Mouse (Mus musculus) yolk sac, embryonic 10.5 days (tissue): ENCODE measurements around the gene Glrx5.
A peak's percentile ranks its signal among the peaks of the same experiment; 100 is the strongest.

Experiments used
- DNase-seq: peaks from one replicate; pipeline ENCODE4 v3.0.0-alpha.2; 2017; ENCODE audit warnings: low spot score

Glrx5 gene

DNA sequence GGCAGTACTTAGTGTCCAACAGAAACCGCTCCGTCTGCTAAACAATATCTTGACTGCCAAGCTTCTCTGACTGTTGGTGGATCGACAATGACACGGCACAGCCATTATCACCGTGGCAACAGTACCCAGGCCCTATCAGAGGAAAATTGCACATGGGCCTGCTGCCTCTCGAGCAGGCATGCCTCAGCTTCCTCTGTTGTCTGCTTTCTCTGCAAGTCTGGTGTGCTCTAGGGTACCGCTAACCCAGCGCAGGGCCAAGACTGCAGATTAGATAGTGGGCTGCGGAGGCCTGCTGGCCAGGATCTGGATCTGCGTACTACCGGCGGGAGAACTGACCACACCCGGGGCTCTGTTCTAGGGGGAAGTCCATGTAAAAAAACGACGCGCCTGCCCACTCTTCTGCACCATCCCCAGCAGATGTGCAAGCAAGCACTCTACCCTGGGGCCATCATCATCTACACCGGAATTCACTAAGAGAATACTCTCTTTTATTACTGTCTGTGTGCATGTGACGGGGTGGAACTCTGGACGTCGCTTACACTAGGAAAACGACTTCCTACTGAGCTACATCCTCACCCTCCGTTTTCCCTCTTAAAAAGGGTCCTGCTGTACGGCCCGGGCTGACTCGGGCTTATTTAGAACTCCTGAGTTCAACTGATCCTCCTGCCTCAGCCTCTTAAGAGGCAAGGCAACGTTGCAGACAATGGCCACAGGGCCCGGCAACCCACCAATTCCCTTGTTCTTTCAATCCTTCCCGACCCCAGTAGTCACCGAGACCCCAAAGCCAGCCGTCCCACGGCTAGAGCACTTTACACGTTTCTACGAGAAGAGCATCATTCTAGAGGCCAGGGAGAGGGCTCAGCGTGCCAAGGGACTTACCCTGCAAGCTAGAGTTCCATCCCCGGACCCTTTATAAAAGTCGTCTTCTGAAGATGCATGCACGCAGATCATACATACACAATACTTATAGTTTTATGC, 1.1 kb upstream of the Glrx5 start:
- peak; percentile 49 for DNase-seq

DNA sequence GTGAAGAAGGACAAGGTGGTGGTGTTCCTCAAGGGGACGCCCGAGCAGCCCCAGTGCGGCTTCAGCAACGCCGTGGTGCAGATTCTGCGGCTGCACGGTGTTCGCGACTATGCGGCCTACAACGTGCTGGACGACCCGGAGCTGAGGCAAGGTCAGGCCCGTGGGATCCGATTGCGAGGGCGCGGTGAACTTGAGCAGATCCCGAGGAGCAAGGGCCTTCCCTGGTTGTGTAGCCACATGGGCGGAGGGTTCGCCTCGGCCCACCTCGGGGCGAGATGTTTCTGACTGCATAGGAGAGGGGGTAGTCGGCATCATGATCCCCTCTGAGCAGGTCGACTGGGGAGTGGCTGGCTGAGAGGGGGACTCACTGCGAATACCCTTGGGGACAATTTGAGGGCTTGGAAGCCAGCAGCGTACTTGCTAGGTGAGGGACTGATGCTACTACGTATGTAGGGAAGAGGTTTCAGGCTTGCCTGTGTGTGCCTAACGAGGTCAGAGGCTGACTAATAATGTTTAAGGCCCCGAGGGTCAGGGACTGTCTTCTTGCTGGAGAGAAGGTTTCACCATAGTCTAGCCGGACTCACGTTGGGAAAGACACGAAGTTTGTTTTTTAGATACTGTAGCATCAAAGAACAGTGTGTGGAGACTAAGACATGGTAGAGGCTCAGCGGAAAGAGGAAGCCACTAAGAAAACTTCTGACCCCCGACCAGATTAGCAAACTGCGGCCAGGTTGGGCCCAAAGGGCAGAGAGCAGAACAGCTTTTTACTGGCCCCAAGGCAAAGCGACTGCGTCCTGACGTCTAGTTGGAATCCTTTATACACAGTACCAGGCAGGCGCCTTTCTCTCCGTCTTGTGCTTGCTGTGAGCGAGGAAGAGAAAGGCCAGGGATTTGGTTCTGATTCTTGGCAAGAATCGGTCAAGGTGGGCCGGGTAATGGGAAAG, 616 bp downstream of the Glrx5 start:
- DNase-seq = peak; percentile 61

DNA sequence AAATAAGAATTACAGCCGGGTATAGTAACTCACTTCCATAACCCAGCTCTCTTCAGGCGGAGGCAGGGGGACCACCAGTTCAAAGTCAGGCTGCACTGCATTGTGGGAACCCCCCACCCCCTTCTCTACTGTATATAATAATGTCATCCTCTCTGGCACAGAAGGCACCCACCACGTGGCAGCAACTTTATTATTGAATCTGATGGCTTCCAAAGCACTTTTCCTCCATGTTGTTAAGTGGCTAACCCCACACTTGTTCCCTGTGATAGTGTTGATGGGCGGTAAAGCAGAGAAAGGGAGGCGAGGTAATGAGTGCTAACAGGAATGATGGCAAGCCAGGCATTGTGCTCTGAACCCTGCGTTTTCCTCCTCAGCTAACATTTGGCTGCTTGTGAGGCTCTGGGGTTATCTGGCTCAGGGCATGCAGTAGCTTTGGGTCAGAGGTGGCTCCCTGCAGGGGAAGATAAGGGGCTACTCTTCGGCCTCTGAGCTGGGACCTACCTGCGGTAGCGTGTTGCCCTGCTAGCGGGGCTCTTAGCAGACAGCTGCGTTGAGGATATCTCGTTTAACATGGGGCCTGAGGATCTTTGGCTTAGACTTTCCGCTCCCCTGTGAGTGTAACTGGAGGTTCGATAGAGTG, 1.8 kb downstream of the Glrx5 start:
- no peak for DNase-seq

DNA sequence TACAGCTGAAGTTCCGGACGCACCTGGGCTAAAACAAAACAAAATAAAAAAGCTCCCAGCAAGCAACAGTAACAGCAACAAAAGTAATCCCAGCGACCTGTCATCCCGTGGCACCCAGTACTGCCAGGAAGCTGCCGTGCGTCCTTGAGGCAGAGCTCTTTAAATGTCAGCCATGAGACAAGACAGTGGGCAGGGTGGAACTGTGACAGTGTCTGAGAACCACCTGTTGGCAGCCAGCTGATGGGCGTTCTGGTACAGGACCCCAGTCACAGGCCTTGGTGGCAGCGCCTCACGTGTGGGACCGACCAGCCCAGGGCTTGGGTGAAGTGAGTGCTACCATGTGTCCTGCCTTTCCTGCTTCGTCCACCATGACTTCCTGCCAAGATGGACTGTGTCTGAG, 5.7 kb downstream of the Glrx5 start:
- no peak for DNase-seq

DNA sequence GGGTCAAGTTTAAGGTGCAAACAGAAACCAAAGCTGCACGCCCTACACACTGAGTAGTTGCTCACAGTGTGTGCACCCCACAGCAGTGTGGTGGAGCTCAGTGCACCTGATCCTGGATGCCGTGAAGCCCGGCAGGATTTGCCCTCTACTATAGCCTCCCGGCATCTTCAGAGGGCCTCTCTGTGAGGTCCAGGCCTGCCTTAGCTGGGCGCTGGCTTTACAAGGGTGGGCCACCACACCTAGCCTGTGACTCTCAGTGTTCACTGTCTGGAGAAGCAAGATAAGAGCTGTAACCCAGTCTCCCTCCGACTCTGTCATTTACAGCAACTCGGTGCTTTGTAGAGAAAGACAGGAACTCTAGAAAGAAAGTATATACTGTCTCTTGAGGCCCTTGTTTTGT, 6.4 kb downstream of the Glrx5 start:
- peak; percentile 55 for DNase-seq

DNA sequence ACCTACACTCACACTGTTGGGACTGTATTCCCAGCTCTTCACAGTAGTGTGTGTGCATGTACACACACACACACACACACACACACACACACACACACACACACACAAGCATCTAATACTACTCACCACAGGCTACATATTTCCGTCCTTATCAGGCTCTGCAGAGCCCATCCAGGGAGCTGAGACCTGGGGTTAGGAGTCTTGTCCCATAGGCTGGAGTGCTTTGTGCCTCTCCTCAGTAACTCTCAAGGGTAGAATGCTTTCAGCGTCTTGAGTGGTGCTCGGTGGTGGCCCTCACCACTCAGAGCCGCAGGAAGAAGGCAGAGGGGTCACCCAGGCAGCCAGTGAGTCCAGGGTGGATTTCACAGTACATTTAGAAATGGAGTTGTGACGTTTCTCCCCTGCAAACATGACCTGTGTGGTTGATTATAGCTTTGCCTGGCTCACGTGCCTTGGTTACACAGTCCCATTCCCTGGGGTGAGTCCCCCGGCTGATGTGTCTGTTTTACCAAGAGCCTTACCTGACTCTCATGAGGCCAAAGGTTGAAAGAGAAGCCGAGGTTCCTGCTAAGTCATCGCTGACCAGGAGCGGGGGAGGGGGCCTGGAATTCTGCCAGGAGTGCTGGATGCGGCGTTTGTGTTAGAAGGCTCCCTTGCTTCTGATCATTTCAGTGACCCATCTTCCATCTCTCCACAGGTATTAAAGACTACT, 7.2 kb downstream of the Glrx5 start:
- peak; percentile 91 for DNase-seq

DNA sequence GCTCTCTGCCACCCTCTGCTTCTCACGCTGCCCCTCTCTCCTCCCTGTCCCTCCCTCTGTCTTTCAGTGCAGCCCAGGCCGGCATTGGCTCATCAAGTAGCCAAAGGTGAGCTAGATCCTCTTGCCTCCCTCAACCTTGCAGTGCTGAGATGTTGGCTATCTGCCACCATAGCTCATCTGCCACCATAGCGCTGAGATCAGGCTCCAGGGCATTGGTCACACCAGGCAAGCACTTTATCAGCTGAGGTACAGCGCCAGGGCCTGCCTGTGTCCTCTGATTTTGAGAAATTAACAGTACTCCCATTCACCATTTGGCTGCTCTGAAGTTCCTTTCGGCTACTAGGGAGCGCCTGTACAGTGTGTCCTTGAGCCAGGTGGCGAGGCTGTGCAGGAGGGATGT, 8.5 kb downstream of the Glrx5 start:
- no peak for DNase-seq

DNA sequence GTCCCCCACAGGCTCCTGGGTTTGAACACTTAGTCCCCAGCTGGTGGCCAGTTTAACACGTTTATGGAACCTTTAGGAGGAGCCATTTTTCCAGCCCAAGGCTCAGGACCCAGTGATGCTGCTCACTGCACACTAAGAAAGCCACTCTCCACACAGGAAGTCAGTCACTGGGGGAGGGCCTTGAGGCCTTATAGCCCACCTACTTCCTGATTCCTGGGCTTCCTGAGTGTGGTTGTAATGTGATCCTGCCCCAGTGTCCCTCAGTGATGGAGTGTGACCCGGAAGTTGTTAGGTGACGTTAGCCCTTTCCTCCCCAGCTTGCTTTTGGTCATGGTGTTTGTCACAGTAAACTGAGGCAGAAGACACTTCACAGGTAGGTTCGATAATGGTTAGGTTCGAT, 10.6 kb downstream of the Glrx5 start:
- no peak for DNase-seq

DNA sequence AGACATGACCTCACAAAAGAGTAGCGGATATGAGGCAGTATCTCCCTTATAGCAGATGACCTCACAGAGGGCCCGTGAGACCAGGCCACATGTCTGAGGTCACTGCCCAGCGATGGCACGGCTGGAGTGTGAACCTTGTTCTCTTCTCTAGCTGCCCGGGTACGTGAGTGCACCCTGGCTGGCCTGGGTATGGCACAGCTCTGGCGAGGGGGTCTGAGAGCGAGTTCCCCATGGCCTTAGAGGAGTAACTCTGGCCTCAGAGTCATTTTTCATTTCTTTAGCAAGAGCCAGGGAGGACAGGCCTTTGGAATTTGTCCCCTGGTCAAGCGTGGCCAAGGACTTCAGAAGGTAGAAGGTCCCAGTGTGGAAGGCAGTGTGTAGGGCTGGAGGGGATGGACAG, 12.3 kb downstream of the Glrx5 start:
- DNase-seq = no peak

DNA sequence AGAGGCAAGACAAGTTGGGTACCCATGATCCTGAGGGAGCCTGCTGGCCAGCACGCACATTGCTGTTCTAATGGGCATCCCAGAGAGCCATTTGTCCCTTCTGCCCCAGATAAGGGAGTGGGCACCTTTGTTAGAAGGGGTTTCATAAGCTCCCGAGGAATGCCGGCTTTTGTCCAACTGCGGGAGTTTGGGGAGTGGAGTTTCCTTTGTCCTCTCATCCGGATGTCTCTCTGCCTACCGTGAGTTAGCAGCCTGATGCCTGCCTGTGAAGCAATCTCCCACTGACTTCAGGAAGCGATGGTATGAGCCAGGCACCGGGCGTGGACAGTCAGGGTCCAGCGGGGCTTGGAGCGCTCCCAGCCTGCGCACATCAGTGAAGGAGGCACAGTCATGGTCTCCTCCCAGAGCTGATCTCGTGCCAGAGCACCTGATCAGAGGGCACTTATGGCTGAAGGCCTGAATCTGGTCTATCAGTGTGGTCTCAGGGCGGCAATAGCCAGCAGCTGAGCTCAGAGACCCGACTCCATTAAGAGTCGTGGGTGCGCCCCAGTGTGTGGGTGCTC, 15.9 kb downstream of the Glrx5 start:
- DNase-seq = no peak

DNA sequence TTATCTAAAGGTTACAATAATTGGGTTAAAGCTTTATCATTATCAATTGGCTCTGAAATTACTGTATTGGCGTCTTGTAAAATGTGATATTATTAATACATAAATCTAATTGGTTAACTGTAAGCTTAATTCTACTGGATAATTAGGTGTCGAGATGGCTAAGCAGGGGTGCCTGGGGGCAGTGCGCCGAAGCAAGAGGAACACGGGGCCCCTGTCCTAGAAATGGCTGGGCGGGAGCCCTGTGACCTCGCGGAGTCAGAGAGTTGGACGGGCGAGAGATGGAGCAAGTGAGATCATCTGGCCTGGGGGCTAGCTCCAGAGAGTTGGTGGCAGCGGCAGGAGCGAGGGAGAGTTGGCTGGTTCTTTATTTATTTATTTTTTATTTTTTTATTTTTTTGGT, 17.3 kb downstream of the Glrx5 start:
- no peak for DNase-seq

DNA sequence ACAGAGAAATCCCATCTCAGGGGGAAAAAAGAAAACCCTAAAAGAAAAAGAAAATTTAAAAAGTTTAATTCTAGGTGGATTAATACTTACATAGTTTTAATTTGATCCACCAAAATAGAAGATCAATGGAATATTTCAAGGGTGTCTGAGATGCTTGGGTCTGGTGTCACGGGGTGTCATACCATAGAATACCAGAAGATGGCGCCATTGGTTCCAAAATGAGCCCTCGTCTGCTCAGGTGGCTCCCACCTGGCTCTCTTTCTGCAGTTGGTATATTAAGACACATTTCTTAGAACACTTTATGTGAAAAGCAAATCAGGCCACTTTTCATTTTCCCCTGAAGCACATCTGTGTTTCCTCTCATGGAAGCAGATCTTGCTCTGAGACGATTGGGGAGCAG, 18.4 kb downstream of the Glrx5 start:
- DNase-seq = no peak

DNA sequence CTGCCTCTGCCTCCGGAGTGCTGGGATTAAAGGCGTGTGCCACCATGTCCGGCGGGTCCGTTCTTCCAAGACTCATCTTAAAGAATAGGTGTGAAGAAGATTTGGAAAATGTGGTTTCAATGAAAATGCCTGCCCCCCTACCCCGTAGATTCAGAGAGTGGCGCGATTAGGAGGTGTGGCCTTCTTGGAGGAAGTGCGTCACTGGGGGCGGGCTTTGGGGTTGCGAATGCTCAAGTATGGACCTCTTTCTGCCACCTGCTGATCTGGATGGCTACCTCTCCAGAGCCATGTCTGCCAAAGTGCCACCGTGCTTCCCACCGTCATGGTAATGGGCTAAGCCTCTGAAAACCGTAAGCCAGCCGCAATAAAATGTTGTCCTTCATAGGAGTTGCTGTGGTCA, 21.6 kb downstream of the Glrx5 start:
- no peak for DNase-seq

DNA sequence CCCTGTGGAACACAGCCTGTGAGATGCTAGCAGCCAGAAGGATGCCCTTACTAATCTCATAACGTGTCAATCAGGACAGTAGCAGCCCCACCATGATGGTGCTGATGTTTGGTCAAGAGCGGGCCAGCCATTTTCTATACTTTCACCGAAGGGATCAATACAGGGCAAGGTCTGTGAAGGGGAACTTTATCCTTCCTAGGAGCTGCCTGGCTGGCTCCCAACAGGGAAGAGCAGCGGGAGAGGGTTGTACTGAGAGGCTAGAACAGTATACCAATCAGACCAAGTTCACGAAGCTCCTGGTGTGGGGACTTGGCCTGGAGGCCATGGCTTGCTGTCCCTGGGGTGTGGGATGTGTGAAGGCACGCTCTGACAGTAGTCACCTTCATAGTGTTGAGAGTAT, 22.8 kb downstream of the Glrx5 start:
- no peak for DNase-seq

DNA sequence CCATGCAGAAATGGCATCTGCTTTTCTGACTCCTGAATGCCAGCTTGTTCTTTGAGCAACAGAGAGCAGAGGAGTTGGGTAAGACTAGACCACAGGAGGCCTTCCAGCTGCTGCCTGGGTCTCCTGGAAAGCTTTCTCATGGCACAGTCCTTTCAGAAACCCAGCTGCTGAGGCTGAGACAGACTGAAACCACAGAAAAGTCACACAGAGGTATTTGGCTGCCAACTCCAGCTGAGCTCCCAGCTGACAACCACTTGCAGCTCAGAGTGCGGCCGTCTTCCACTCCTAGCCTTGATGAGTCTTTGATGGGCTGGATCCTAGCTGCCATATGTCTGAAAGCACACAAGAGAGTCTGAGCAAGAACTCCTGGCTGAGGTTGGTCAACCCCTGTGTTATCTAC, 27.5 kb downstream of the Glrx5 start:
- DNase-seq = no peak

DNA sequence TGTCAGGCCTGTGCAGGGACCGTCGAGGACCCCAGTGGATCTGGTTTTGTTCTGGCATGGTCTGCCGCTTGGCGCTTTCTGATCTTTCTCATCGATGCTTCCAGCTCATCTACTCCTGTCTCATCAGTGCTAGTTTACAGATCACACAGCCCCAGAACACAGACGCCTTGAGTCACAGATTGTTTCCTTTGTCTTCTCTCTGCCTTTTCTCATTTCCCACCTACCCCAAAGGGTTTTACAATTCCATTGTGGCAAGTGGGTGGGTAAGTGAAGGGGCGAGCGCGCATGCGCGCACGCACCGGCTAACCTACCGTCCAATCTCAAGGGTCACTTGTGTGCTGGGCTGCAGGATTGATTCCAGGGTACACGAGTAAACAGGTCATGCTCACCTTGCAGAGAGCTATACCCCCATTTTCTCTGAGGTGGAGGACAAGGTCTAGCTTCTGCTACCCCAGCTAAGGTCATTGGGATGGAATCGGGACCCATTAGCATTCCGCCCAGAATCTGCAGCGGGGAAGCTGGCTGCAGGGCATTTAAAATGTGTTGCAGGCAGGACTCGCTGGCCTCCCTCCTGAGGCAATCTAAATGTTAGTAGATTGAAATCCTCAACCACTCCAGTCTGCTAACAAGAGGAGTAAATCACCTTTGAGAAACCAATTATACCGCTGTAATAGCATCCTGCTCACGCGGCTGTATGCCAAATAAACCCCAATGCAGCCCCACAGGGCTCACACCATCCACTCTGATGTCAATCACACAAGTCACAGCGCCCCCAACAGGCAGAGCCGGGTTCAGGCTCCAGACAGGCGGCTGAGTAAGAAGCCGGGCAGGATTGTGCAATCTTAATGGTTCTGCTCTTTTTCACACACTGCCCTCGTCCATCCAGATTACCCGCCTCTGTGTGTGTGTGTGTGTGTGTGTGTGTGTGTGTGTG, 31.0 kb downstream of the Glrx5 start:
- no peak for DNase-seq

DNA sequence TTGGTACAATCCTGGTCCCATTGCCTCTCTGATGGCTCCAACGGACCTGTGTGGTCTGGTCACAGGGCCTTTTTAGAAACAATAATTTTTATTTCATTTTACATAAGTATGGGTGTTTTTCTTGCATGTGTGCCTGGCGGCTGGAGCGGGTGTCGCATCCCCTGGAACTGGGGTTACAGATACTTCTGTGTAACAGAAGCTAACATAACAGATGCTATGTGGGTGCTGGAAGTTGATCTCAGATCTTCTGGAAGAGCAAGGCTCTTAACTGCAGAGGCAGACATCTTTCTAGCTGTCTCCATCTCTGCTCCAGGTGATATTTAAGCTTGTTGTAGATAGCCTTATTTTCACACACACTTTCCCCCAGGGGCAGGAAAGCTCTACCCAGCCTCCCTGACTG, 31.7 kb downstream of the Glrx5 start:
- DNase-seq = no peak

DNA sequence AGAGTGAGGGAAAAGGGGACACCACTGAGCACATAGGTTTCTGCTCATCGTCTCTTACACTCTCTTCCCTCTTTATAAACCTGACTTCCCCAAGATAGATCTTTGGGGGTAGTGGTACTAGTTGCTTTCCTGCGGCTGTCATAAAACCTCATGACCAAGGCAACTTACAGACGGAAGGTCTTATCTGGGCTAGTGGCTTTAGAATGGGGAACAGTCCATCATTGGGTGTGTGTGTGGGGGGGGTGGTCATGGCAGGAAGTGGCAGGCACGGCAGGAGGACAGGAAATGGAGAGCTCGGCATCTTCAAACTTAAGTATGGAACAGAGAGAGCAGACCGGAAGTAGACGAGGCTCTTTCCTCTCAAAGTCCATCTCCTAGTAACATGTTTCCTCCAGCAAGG, 32.6 kb downstream of the Glrx5 start:
- DNase-seq = no peak

DNA sequence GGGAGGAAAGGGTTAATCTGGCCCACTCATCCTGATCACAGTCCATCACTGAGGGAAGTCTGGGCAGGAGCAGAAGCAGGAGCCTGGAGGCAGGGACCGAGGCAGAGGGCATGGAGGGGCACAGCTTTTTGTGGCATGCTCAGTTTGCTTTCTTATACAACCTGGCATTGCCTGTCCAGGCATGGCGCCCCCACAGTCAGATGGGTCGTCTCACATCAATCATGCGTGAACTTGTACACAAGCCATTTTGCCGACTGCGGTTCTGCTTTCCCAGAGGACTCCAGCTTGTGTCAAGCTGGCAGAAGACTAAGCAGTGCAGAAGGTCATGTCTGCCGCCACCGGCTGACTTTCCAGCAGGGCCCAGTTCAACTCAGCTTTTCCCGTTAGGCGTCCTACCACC, 34.0 kb downstream of the Glrx5 start:
- DNase-seq = no peak

DNA sequence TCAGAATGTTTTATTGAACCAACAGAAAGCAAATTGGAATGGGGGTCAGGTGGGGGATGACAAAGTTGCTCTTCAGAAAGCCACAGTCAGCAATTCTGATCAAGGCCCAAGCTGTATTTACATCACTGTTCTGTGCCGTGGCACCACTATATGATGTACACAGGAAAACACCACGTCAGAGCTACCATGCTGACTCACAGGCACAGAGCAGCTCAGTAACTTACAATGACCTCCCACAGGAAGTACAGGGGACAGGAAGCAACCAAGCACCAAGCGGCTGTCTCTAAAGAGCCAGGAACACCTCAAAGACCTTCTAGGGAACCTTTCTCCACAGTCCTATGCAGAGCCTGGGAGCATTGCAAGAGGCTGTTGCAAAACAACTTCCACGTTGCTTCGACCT, 36.4 kb downstream of the Glrx5 start:
- DNase-seq = no peak
